Mouse (Mus musculus) embryonic fibroblast, embryonic 13.5 days (primary cell): ENCODE measurements around the gene Mpdz.

Experiments used
- CTCF ChIP-seq: IDR thresholded peaks from 2 replicates; pipeline ENCODE4 v1.5.1; 2011; ENCODE audit warnings: mild to moderate bottlenecking, control low read depth, low read length, moderate library complexity, borderline replicate concordance; ENCODE audit not compliant: insufficient read depth
- POLR2A ChIP-seq: IDR thresholded peaks from 2 replicates; pipeline ENCODE4 v1.6.1; 2011; ENCODE audit warnings: low read depth, mild to moderate bottlenecking, control low read depth, low read length, moderate library complexity

DNA sequence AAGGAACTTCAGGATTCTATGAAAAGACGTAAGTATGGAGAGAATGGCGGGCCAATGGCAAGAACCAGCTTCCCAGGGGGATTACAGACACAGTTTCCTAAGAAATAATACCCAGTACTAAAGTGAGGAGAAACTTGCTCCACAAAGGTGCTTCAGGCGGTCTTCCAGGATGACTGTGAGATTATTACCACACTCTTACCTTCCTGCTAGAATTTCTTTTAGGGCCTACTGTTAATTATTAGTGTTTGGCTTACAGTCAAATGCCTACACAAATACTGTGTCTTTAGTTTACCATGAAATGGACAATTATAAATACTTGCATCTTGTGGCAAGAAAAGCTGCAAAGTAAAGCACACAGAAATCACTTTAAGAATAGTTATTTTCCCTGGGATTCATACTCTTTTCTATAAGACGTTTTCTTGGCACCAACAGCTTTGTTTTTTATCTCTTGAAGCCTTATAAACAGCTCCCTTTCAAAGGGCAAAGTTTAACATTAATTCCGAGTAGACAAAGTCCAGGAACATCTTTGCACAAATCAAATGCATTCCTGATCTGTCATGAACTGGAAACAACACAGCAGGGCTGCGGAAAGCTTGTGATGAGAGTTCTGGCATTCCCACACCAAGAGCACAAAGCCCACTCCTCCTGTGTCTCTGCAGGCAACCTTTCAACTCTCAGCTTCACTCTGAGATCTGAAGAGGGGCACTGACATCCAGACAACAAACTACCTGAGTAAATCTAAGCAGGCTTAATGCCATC lies 166.5 kb downstream of the Mpdz start:
- TF ChIP-seq POLR2A = no peak
- TF ChIP-seq CTCF = no peak
